Mouse (Mus musculus): ENCODE measurements around the gene Hk2. TPM values are rescaled to one million over a fixed set of nuclear protein-coding genes. Genes with fewer than 3 reads are reported as not detected.

Hk2 gene
- polyA plus RNA-seq (2014; fragmentation: Nextera tagmentation; extraction: Ambion mirVana): 17.0 and 17.3 TPM in 2 replicates

- ATAC-seq (replicated peaks; ENCODE audit: insufficient number of reproducible peaks, low FRiP score, low TSS enrichment, low read depth) (peak; percentile 96), DNase-seq (ENCODE audit: low spot score) (peak; percentile 95)
- Histone ChIP-seq H3K27me3 (ENCODE audit: control insufficient read depth, insufficient read depth, low read length) (no peaks in the 10 kb centered on the region), H3K36me3 (replicated peaks; ENCODE audit: control insufficient read depth, insufficient read depth, low read depth, low read length) (no peaks in the 10 kb centered on the region), H3K9ac (replicated peaks; ENCODE audit: low read length) (peak within 1 kb of the TSS; percentile 63), H3K4me2 (ENCODE audit: low read depth, low read length) (peak within 1 kb of the TSS; percentile 96), H3K9me3 (replicated peaks; ENCODE audit: control insufficient read depth, low read length) (no peaks in the 10 kb centered on the region), H3K4me3 (ENCODE audit: low read depth, low read length) (peak within 1 kb of the TSS; percentile 60), H3K4me1 (ENCODE audit: control insufficient read depth, insufficient read depth, low read length) (no peaks in the 10 kb centered on the region), H3K27ac (replicated peaks; ENCODE audit: low read depth, low read length) (peak within 1 kb of the TSS; percentile 38)
- under 1% methylated on average over 39 of the region's 39 CpGs for WGBS
Observed at GRCm38 (mm10) chr6:82774321-82774764, at the start of gene Hk2. TSS of gene Hk2 (minus strand) at chr6:82774454.

- Histone ChIP-seq H3K4me1 (ENCODE audit: control insufficient read depth, insufficient read depth, low read length) (no peaks in the 10 kb centered on the region), H3K9me3 (replicated peaks; ENCODE audit: control insufficient read depth, low read length) (no peaks in the 10 kb centered on the region), H3K27ac (replicated peaks; ENCODE audit: low read depth, low read length) (no peak overlapping the region), H3K36me3 (replicated peaks; ENCODE audit: control insufficient read depth, insufficient read depth, low read depth, low read length) (no peaks in the 10 kb centered on the region), H3K4me2 (ENCODE audit: low read depth, low read length) (no peak overlapping the region), H3K4me3 (ENCODE audit: low read depth, low read length) (no peak overlapping the region), H3K27me3 (ENCODE audit: control insufficient read depth, insufficient read depth, low read length) (no peaks in the 10 kb centered on the region), H3K9ac (replicated peaks; ENCODE audit: low read length) (no peak overlapping the region)
- WGBS: 60% methylated on average over 4 of the region's 4 CpGs
- no peak for DNase-seq (ENCODE audit: low spot score)
- ATAC-seq (replicated peaks; ENCODE audit: insufficient number of reproducible peaks, low FRiP score, low TSS enrichment, low read depth): no peak
Observed at GRCm38 (mm10) chr6:82821758-82822253, 47.6 kb upstream of the Hk2 start.

- WGBS: 79% methylated on average over 3 of the region's 3 CpGs
- Histone ChIP-seq H3K27me3 (ENCODE audit: control insufficient read depth, insufficient read depth, low read length) (no peaks in the 10 kb centered on the region), H3K36me3 (replicated peaks; ENCODE audit: control insufficient read depth, insufficient read depth, low read depth, low read length) (no peaks in the 10 kb centered on the region), H3K27ac (replicated peaks; ENCODE audit: low read depth, low read length) (no peak overlapping the region), H3K9ac (replicated peaks; ENCODE audit: low read length) (no peak overlapping the region), H3K9me3 (replicated peaks; ENCODE audit: control insufficient read depth, low read length) (no peaks in the 10 kb centered on the region), H3K4me2 (ENCODE audit: low read depth, low read length) (no peak overlapping the region), H3K4me1 (ENCODE audit: control insufficient read depth, insufficient read depth, low read length) (no peaks in the 10 kb centered on the region), H3K4me3 (ENCODE audit: low read depth, low read length) (no peak overlapping the region)
- DNase-seq (ENCODE audit: low spot score): no peak
- ATAC-seq (replicated peaks; ENCODE audit: insufficient number of reproducible peaks, low FRiP score, low TSS enrichment, low read depth): no peak
Observed at GRCm38 (mm10) chr6:82820716-82821115, 46.5 kb upstream of the Hk2 start.

DNA sequence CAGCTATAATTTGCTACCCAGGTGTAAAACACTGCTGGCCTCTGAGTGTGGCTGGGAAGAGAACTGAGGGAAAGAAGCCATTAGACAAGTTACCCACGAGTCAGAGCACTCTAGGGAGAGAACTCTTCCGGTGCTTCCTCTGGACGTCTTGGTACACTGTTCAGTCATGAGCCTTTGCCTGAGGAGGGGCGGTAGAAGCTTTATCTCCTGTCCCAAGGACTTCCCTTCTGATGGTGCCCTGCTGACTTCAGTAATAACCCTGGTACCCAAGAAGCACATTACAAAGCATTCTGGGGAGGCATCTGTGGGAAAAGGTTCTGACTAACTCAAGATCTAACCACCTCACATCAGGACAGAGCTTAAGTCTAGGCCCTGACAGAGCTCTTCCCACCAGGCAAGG lies 40.6 kb upstream of the Hk2 start:
- Histone ChIP-seq H3K27me3 (ENCODE audit: control insufficient read depth, insufficient read depth, low read length) (no peaks in the 10 kb centered on the region), H3K27ac (replicated peaks; ENCODE audit: low read depth, low read length) (no peak overlapping the region), H3K4me2 (ENCODE audit: low read depth, low read length) (no peak overlapping the region), H3K4me3 (ENCODE audit: low read depth, low read length) (no peak overlapping the region), H3K4me1 (ENCODE audit: control insufficient read depth, insufficient read depth, low read length) (no peaks in the 10 kb centered on the region), H3K36me3 (replicated peaks; ENCODE audit: control insufficient read depth, insufficient read depth, low read depth, low read length) (no peaks in the 10 kb centered on the region), H3K9me3 (replicated peaks; ENCODE audit: control insufficient read depth, low read length) (no peaks in the 10 kb centered on the region), H3K9ac (replicated peaks; ENCODE audit: low read length) (no peak overlapping the region)
- no peak for DNase-seq (ENCODE audit: low spot score)
- ATAC-seq (replicated peaks; ENCODE audit: insufficient number of reproducible peaks, low FRiP score, low TSS enrichment, low read depth): no peak
- 73% methylated on average over 4 of the region's 4 CpGs for WGBS

GRCm38 (mm10) chr6:82807984-82808700 lies 33.9 kb upstream of the Hk2 start:
- Histone ChIP-seq H3K4me1 (ENCODE audit: control insufficient read depth, insufficient read depth, low read length) (no peaks in the 10 kb centered on the region), H3K27ac (replicated peaks; ENCODE audit: low read depth, low read length) (no peak overlapping the region), H3K4me3 (ENCODE audit: low read depth, low read length) (no peak overlapping the region), H3K36me3 (replicated peaks; ENCODE audit: control insufficient read depth, insufficient read depth, low read depth, low read length) (no peaks in the 10 kb centered on the region), H3K9ac (replicated peaks; ENCODE audit: low read length) (no peak overlapping the region), H3K27me3 (ENCODE audit: control insufficient read depth, insufficient read depth, low read length) (no peaks in the 10 kb centered on the region), H3K9me3 (replicated peaks; ENCODE audit: control insufficient read depth, low read length) (no peaks in the 10 kb centered on the region), H3K4me2 (ENCODE audit: low read depth, low read length) (no peak overlapping the region)
- DNase-seq (ENCODE audit: low spot score) (no peak), ATAC-seq (replicated peaks; ENCODE audit: insufficient number of reproducible peaks, low FRiP score, low TSS enrichment, low read depth) (no peak)
- WGBS: 84% methylated on average over 7 of the region's 7 CpGs

GRCm38 (mm10) chr6:82806971-82807370 lies 32.7 kb upstream of the Hk2 start:
- Histone ChIP-seq H3K9me3 (replicated peaks; ENCODE audit: control insufficient read depth, low read length) (no peaks in the 10 kb centered on the region), H3K27me3 (ENCODE audit: control insufficient read depth, insufficient read depth, low read length) (no peaks in the 10 kb centered on the region), H3K4me2 (ENCODE audit: low read depth, low read length) (no peak overlapping the region), H3K36me3 (replicated peaks; ENCODE audit: control insufficient read depth, insufficient read depth, low read depth, low read length) (no peaks in the 10 kb centered on the region), H3K27ac (replicated peaks; ENCODE audit: low read depth, low read length) (no peak overlapping the region), H3K4me3 (ENCODE audit: low read depth, low read length) (no peak overlapping the region), H3K9ac (replicated peaks; ENCODE audit: low read length) (no peak overlapping the region), H3K4me1 (ENCODE audit: control insufficient read depth, insufficient read depth, low read length) (no peaks in the 10 kb centered on the region)
- no peak for DNase-seq (ENCODE audit: low spot score)
- WGBS: 66% methylated on average over 3 of the region's 3 CpGs
- no peak for ATAC-seq (replicated peaks; ENCODE audit: insufficient number of reproducible peaks, low FRiP score, low TSS enrichment, low read depth)

- no peaks in the 10 kb centered on the region for H3K36me3 ChIP-seq (replicated peaks; ENCODE audit: control insufficient read depth, insufficient read depth, low read depth, low read length)
- H3K4me3 ChIP-seq (ENCODE audit: low read depth, low read length): no peak overlapping the region
- WGBS: 82% methylated on average over 6 of the region's 6 CpGs
- ATAC-seq (replicated peaks; ENCODE audit: insufficient number of reproducible peaks, low FRiP score, low TSS enrichment, low read depth) (no peak), DNase-seq (ENCODE audit: low spot score) (no peak)
- no peak overlapping the region for H3K9ac ChIP-seq (replicated peaks; ENCODE audit: low read length)
- no peaks in the 10 kb centered on the region for H3K4me1 ChIP-seq (ENCODE audit: control insufficient read depth, insufficient read depth, low read length)
- H3K9me3 ChIP-seq (replicated peaks; ENCODE audit: control insufficient read depth, low read length): no peaks in the 10 kb centered on the region
- H3K4me2 ChIP-seq (ENCODE audit: low read depth, low read length): no peak overlapping the region
- H3K27ac ChIP-seq (replicated peaks; ENCODE audit: low read depth, low read length): no peak overlapping the region
- no peaks in the 10 kb centered on the region for H3K27me3 ChIP-seq (ENCODE audit: control insufficient read depth, insufficient read depth, low read length)
Observed at GRCm38 (mm10) chr6:82806503-82806902, 32.2 kb upstream of the Hk2 start.

GRCm38 (mm10) chr6:82805894-82806293 lies 31.6 kb upstream of the Hk2 start:
- 77% methylated on average over 3 of the region's 3 CpGs for WGBS
- ATAC-seq (replicated peaks; ENCODE audit: insufficient number of reproducible peaks, low FRiP score, low TSS enrichment, low read depth) (no peak), DNase-seq (ENCODE audit: low spot score) (no peak)
- Histone ChIP-seq H3K4me3 (ENCODE audit: low read depth, low read length) (no peak overlapping the region), H3K9ac (replicated peaks; ENCODE audit: low read length) (no peak overlapping the region), H3K36me3 (replicated peaks; ENCODE audit: control insufficient read depth, insufficient read depth, low read depth, low read length) (no peaks in the 10 kb centered on the region), H3K4me2 (ENCODE audit: low read depth, low read length) (no peak overlapping the region), H3K27ac (replicated peaks; ENCODE audit: low read depth, low read length) (no peak overlapping the region), H3K27me3 (ENCODE audit: control insufficient read depth, insufficient read depth, low read length) (no peaks in the 10 kb centered on the region), H3K4me1 (ENCODE audit: control insufficient read depth, insufficient read depth, low read length) (no peaks in the 10 kb centered on the region), H3K9me3 (replicated peaks; ENCODE audit: control insufficient read depth, low read length) (no peaks in the 10 kb centered on the region)
